Mouse (Mus musculus): ENCODE results near the gene Spata32. TPM values are rescaled to one million over a fixed set of nuclear protein-coding genes. Genes with fewer than 3 reads are reported as not detected.
A peak's percentile ranks its signal among the peaks of the same experiment; 100 is the strongest.

The Spata32 gene
- polyA plus RNA-seq, 1 experiment from 2014 or later: not detected

DNA sequence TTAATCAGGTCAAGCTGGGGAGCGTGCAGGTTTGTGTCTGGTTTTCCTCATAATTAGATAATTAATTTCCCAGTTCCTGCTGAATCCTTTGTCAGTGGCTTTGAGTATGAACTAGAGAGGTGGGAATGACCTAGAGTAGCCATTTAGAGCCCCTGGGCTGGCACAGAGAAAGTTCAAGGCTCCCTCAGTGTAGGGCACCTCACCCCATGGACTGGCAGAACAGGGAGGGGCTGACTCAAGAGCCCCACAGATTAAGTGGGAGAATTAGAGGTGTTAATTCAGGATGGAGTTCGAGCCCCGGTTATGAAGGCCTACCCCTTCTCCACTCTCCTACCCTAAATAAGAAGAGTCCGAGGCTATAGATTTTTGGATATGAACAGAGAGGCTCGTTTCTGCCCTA lies 48.6 kb downstream of the Spata32 start:
- DNase-seq (ENCODE audit: low spot score): no peak
- no peaks in the 10 kb centered on the region for H3K36me3 ChIP-seq (replicated peaks)
- peaks cover 15% of the 10 kb centered on the region for H3K4me1 ChIP-seq
- peaks cover 71% of the 10 kb centered on the region for H3K27me3 ChIP-seq (replicated peaks; ENCODE audit: low read depth, poor library complexity, severe bottlenecking)
- H3K27ac ChIP-seq (replicated peaks): no peak overlapping the region
- WGBS: 79% methylated on average over 5 of the region's 5 CpGs
- no peaks in the 10 kb centered on the region for H3K9me3 ChIP-seq
- no peak overlapping the region for H3K4me3 ChIP-seq

DNA sequence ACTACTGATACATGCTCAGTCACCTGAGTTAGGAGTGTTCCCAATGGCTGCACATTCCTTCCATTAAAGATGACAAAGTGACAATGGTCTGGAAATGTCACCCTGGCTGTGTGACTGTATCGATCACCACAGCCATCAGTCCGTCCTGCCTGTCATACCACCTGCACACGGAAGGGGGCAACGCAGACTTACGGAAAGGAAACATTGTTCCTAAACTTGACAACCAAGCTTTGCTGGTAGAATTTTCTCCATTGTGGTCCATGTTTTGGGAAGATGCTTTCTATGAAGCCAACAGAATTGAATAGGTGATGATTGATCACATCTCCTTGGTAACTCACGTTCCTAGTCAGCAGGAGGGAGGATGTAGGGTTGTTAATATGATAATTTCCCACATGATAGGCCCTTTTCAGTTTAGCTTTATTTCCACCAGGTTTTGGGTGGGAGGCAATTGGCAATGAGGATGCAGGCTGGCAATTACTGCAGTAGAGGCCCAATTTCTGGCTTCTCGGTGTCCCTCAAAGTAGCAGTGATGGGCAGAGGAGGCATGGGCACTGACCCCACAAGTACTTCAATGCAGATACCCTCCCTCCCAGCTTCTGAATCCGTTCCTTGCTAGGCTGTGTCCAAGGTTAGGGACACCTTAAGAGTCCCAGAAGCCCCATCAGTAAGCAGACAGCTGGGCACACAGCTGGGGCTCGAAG lies 49.4 kb downstream of the Spata32 start:
- Histone ChIP-seq H3K4me3 (no peak overlapping the region), H3K9me3 (no peaks in the 10 kb centered on the region), H3K27ac (replicated peaks) (no peak overlapping the region), H3K4me1 (peaks cover 14% of the 10 kb centered on the region), H3K27me3 (replicated peaks; ENCODE audit: low read depth, poor library complexity, severe bottlenecking) (peaks cover 63% of the 10 kb centered on the region), H3K36me3 (replicated peaks) (no peaks in the 10 kb centered on the region)
- DNase-seq (ENCODE audit: low spot score): peak; percentile 66
- WGBS: 30% methylated on average over 9 of the region's 9 CpGs

DNA sequence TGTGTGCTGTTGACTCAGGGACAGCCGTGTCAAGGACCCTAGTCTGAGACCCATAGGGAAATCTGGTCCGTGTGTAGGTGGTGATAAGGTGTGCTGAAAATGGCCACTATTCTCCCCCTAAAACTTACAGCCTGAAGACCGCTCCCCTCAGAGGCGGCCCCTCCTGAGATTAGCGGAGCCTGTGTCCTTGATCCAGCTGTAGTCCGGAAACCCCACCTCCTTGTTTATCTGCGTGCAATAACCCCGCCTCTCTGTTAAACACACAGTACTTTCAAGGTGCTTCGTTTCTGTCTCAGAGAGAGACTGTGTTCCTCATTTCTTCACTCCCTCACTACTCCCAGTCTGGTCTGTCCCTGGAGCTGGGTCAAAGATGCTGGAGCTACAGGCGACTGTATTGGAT lies 53.8 kb downstream of the Spata32 start:
- Histone ChIP-seq H3K27me3 (replicated peaks; ENCODE audit: low read depth, poor library complexity, severe bottlenecking) (peaks cover 18% of the 10 kb centered on the region), H3K4me3 (no peak overlapping the region), H3K4me1 (no peaks in the 10 kb centered on the region), H3K27ac (replicated peaks) (no peak overlapping the region), H3K9me3 (no peaks in the 10 kb centered on the region), H3K36me3 (replicated peaks) (no peaks in the 10 kb centered on the region)
- WGBS: 27% methylated on average over 10 of the region's 10 CpGs
- DNase-seq (ENCODE audit: low spot score): no peak

DNA sequence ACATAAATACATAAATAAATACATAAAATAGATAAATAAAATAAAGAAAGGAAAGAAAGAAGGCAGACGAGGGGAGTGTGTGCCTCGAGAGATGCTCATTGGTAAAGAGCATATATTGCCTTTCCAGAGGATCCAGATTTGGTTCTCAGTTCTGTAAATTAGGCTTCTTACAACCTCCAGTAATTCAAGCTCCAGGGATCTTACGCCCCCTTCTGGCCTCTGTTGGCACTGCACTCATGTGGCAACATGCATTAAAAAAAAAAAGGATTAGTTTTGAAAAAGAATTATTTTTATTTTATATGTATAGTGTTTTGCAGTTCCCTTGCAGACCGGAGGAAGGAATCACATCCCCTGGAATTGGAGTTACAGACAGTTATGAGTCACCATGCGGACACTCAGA lies 56.1 kb downstream of the Spata32 start:
- Histone ChIP-seq H3K27me3 (replicated peaks; ENCODE audit: low read depth, poor library complexity, severe bottlenecking) (no peaks in the 10 kb centered on the region), H3K36me3 (replicated peaks) (no peaks in the 10 kb centered on the region), H3K9me3 (no peaks in the 10 kb centered on the region), H3K27ac (replicated peaks) (no peak overlapping the region), H3K4me1 (peaks cover 11% of the 10 kb centered on the region), H3K4me3 (no peak overlapping the region)
- WGBS: 89% methylated on average over 5 of the region's 5 CpGs
- no peak for DNase-seq (ENCODE audit: low spot score)

DNA sequence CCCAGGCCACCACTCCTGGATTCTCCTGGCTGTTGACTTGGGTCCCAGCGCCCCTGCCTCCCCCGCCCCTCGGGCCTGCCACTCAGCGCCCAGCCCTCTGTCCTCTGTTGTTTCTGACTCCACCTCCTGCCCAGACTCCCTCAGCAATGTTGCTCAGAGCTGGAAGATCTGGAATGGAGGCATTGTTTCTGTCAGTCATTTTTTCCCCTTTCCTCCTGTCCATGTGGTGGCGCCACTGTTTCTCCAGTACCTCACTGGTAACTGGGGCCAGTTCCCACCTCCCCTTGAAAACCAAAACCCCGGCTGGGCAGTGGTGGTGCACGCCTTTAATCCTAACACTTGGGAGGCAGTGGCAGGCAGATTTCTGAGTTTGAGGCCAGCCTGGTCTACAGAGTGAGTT lies 56.8 kb downstream of the Spata32 start:
- WGBS: 75% methylated on average over 7 of the region's 7 CpGs
- no peak for DNase-seq (ENCODE audit: low spot score)
- H3K27ac ChIP-seq (replicated peaks): no peak overlapping the region

DNA sequence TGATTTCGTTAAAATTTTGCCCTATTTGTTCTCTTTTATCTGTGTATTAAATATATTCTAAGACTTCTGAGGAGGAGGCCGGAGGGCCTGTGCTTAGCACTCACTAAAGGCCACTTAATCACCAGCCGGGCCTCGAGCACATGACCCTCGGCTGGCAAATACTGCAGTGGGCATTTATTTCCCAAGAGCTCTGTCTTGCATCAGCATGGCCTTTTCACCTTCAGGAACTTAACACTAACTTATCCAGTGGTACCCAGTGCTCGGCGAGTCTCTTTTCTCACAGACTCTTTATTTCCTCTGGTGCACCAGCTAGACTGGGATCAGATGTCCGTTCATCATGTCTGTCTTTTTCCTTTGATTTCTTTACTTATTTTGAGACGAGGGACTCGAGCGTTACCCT lies 57.5 kb downstream of the Spata32 start:
- no peak for DNase-seq (ENCODE audit: low spot score)
- H3K4me3 ChIP-seq: no peak overlapping the region
- 87% methylated on average over 11 of the region's 11 CpGs for WGBS
- no peak overlapping the region for H3K27ac ChIP-seq (replicated peaks)
- H3K9me3 ChIP-seq: no peaks in the 10 kb centered on the region
- no peaks in the 10 kb centered on the region for H3K27me3 ChIP-seq (replicated peaks; ENCODE audit: low read depth, poor library complexity, severe bottlenecking)
- H3K4me1 ChIP-seq: peaks cover 11% of the 10 kb centered on the region
- no peaks in the 10 kb centered on the region for H3K36me3 ChIP-seq (replicated peaks)

More for the DNA sequence above, 56.8 kb downstream of the Spata32 start:
- no peaks in the 10 kb centered on the region for H3K9me3 ChIP-seq
- H3K4me3 ChIP-seq: no peak overlapping the region
- no peaks in the 10 kb centered on the region for H3K36me3 ChIP-seq (replicated peaks)
- peaks cover 11% of the 10 kb centered on the region for H3K4me1 ChIP-seq
- H3K27me3 ChIP-seq (replicated peaks; ENCODE audit: low read depth, poor library complexity, severe bottlenecking): no peaks in the 10 kb centered on the region

DNA sequence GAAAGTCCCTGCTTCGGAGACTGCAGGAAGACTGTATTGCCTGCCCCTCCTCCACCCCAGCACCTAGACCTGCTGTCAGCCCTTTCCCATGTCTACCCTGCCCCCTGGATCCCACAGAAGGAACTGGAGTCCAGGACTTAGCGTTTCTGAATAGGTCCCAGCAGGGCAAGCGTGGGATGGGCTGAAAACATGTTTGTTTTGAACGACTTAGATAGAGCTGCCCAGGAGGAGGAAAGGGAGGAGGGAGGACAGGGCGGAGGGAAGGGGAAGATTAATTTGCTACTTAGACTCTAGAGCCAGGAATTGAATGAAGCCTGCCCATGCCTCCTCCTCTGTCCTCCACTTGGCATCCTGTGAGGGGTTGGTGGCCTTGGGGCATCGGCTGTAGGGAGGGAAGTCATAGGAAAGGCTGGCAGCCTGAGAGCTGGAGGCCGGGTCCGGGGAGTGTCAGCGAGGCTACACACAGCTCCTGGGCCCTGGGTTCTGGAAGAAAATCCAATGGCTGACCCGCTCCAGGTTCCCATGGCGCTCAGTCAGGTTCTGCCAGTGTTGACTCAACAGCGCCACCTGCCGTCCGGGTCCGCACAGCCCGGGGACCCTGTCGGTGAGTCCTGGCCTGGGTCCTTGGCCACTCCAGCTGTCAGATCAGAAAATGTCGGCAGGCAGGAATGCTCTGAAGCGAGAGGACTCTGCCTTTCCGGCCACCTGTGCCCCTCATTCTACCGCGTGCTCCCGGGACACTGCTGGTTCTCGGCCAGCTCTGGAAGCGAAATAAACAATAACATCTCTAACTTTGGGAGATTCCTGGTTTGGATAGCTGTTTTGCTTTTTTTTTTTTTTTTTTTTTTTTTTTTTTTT lies 59.4 kb downstream of the Spata32 start:
- peak overlapping the region; percentile 47 for H3K4me3 ChIP-seq
- no peaks in the 10 kb centered on the region for H3K27me3 ChIP-seq (replicated peaks; ENCODE audit: low read depth, poor library complexity, severe bottlenecking)
- peak overlapping the region; percentile 22 for H3K27ac ChIP-seq (replicated peaks)
- 1% methylated on average over 25 of the region's 25 CpGs for WGBS
- H3K4me1 ChIP-seq: peaks cover 11% of the 10 kb centered on the region
- H3K9me3 ChIP-seq: no peaks in the 10 kb centered on the region
- H3K36me3 ChIP-seq (replicated peaks): no peaks in the 10 kb centered on the region
- DNase-seq (ENCODE audit: low spot score): peak; percentile 97

Other genes with a start within 250 kb of the Spata32 start
- gene Nmt1, start 190.2 kb downstream of the Spata32 start, polyA plus RNA-seq (2016; fragmentation: Nextera tagmentation; extraction: Ambion mirVana): 63.2 and 66.0 TPM in 2 replicates
- 304 and 308 TPM in 2 replicates for gene Dcakd, start 190.1 kb downstream of the Spata32 start, polyA plus RNA-seq (2016; fragmentation: Nextera tagmentation; extraction: Ambion mirVana)
- 1.7 and 2.6 TPM in 2 replicates for gene Plcd3, start 116.8 kb downstream of the Spata32 start, polyA plus RNA-seq (2016; fragmentation: Nextera tagmentation; extraction: Ambion mirVana)
- 6.3 and 10.1 TPM in 2 replicates for gene Acbd4, start 116.8 kb downstream of the Spata32 start, polyA plus RNA-seq (2016; fragmentation: Nextera tagmentation; extraction: Ambion mirVana)
- 2.8 and 2.9 TPM in 2 replicates for gene Hexim1, start 102.2 kb downstream of the Spata32 start, polyA plus RNA-seq (2016; fragmentation: Nextera tagmentation; extraction: Ambion mirVana)
- 8.4 and 10.9 TPM in 2 replicates for gene Hexim2, start 86.0 kb downstream of the Spata32 start, polyA plus RNA-seq (2016; fragmentation: Nextera tagmentation; extraction: Ambion mirVana)
- gene Fmnl1, start 47.3 kb downstream of the Spata32 start, polyA plus RNA-seq (2016; fragmentation: Nextera tagmentation; extraction: Ambion mirVana): 0.49 and 0.67 TPM in 2 replicates
- gene 1700023F06Rik, start 9.9 kb downstream of the Spata32 start, polyA plus RNA-seq (2016; fragmentation: Nextera tagmentation; extraction: Ambion mirVana): 0.47 and 0.49 TPM in 2 replicates
- gene Map3k14, start 49.0 kb upstream of the Spata32 start, polyA plus RNA-seq (2016; fragmentation: Nextera tagmentation; extraction: Ambion mirVana): 3.1 and 3.2 TPM in 2 replicates
- 5.3 and 5.8 TPM in 2 replicates for gene Arhgap27, start 145.3 kb upstream of the Spata32 start, polyA plus RNA-seq (2016; fragmentation: Nextera tagmentation; extraction: Ambion mirVana)
- 8.1 and 8.9 TPM in 2 replicates for gene Plekhm1, start 194.3 kb upstream of the Spata32 start, polyA plus RNA-seq (2016; fragmentation: Nextera tagmentation; extraction: Ambion mirVana)